Mouse (Mus musculus) activated CD4-positive, CD25-positive, alpha-beta regulatory T cell, adult 4 months (primary cell): Measurements from ENCODE around the gene Nlk. TPM values are rescaled to one million over a fixed set of nuclear protein-coding genes. Genes with fewer than 3 reads are reported as not detected.
"Not testable (repeated sequence)": the region's sequence is repeated elsewhere in the genome, so short reads cannot be mapped to it uniquely, and the experiment has no call there.

Source experiments
- ATAC-seq: one replicate; pipeline ENCODE4 v1.8.0; 2017
- polyA plus RNA-seq, 2 experiments: library from polyadenylated mRNA; unstranded; fragments of 100-300 nt; shearing (Covaris generic); gene quantifications; one replicate each; pipeline ENCODE4 v1.2.1; 2017

Gene Nlk
- polyA plus RNA-seq, 2 experiments from 2014 or later = 23.8 to 30.5 TPM

DNA sequence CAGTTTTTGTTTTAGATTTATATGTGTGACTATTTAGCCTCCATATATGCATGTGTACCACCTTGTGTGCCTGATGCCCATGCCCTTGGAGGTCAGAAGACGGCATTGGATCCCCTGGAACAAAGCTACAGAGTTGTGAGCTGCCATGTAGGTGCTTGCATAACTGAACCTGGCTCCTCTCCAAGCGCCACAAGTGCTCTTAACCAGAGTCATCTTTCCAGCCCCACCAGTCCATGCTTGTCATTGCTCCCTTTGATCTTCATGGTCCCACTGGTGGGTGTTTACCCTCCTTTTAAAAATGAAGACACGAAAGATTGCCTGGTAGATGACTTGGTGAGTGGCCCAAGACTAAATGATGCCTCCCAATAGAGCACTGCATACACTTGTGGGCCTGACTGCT lies 156.8 kb downstream of the Nlk start:
- ATAC-seq = no peak

- ATAC-seq = no peak
These were observed 160.5 kb downstream of the Nlk start for GRCm38 (mm10) chr11:78536690-78537084.

DNA sequence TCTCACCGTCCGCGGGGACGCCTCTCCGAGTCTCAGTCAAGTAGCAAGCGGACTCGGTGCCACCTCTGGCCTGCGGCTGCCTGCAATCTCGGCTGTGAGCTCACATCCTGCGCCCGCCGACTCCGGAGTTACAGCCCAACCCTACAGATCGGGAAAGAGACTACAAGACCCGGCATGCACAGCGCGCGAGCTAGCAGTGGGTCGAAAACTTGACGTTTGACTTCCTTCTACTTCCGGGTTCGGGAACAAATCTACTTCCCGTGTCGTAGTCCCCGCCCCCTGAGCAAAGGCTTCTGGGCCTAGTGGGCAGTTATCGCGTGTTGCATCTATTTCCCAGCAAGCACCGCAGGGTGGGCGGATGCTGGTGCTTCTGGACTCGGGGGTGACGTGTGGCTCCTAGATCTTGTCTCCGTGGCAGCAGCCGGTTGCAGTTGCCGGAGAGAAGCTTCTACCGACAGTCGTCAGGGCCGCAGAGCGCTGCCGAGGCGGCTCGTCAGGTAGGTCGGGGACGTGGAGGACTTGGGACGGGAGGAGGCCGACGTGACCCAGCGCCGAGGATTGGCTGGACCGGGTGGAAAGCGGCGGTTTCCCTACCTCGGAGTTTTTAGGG lies 161.0 kb downstream of the Nlk start, which contains the start of the genes Tnfaip1 and Ift20:
Tnfaip1 (minus strand) TSS at position 253 of the 610 bp plus-strand sequence.
Ift20 (plus strand) TSS at position 282 of the 610 bp plus-strand sequence.
- peak; percentile 94 for ATAC-seq

DNA sequence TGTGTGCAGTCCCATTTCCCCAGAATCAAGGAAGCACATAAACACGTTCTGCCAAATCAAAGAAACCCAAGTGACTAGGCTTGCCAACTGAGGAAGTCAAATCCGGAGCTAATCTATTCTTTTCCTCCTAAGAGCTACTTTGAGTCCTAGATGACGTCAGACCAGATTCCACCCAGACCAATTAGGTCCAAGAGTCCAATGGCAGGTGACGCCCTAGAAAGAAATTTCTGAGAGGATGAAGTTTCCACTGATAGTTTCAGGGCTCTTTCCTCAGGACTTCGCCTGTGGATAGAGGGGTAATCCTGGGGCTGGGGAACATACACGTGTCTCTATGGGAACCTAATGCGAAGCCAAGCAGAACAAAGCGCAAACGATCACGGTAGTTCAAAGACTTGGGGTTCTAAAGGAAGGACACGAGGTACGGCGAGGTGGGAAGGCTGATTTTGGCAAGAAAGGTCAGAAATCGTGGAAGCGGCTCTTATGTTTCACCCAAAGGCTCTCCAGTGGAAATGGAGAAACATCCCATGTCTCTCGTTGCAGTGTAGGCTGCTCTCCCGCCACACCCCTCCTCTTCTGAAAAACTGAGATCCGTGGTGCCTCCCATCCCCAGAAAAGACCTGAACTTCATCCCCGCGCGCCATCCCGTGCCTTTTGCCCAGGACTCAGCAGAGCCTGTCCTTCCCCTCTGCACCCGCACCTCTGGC lies 161.6 kb downstream of the Nlk start:
- ATAC-seq = peak; percentile 2

DNA sequence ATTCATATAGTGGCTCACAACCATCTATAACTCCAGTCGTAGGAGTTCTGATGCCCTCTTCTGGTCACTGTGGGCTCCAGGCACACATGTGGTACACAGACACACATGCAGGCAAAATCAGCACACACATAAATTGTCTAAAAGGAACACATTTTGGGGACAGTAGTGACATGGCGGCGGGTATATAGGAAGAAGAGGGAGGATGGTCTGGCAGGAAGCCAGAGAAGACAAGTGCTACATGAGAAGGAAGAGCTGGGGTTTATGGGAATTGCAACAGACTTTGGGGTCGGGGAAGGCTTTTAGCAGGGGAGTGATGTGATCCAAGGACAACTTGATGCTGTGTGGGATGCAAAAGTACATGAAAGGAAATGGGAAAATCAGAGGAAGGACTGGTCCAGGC lies 162.7 kb downstream of the Nlk start:
- no peak for ATAC-seq

- not testable (repeated sequence) for ATAC-seq
These were observed 165.7 kb downstream of the Nlk start for GRCm38 (mm10) chr11:78531515-78531914.

- ATAC-seq = no peak
These were observed 166.1 kb downstream of the Nlk start for GRCm38 (mm10) chr11:78531046-78531445.

DNA sequence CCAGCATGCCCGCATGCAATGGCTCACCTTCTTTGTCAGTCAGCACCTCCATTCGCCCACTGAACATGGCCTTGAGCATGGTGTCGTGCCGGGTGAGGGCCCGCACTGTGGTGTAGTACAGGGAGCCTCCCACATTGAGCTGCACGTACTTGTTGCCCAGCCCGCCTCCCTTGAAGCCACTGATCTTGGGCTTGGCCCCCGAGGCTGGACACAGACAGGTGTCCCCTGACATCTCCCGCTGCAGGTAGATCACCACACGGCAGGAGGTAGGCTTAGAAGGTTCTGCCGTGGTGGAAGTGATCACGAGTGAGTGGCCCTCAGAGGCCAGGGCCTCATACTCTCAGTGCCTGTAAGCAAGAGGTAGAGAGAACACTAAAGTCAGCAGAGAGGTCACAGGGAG lies 167.2 kb downstream of the Nlk start:
- no peak for ATAC-seq

DNA sequence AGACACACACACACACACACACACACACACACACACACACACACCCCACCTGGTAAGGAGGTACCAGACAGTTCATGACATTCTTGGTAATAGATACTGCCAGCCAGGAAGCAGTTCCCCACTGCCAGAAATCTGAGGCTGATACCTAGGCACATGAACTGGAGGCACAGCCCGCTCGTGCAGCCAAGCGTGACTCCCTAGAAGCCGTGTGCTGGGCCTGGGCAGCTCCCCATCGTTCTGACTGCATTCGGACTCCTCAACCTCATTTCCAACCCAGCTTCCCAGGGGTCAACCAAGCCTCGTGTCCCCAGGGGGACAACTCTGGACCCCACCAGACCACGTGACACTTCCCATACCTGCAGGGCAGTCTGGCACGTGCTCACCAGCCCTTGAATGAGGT lies 168.5 kb downstream of the Nlk start:
- no peak for ATAC-seq

DNA sequence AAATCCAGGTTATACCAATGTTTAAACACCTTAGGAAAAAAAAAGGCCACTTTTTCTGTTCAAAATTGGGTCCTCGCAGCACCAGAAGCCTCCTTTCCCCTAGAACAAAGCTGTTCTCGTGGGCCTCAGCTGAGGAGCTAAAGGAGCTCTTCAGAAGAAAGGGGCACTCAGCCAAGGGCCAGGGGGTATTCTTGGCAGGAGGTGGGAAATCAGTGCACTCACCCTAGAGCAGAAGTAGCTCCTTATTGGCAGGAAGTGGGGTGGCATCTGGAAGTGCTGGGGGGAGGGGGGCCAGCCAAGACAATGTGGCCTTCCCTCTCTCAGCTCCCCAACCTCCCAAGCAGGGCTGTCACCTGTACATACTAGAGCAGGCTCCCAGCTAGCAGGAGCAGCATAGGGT lies 172.3 kb downstream of the Nlk start:
- ATAC-seq = no peak

GRCm38 (mm10) chr11:78523241-78523955 lies 173.8 kb downstream of the Nlk start:
- no peak for ATAC-seq

DNA sequence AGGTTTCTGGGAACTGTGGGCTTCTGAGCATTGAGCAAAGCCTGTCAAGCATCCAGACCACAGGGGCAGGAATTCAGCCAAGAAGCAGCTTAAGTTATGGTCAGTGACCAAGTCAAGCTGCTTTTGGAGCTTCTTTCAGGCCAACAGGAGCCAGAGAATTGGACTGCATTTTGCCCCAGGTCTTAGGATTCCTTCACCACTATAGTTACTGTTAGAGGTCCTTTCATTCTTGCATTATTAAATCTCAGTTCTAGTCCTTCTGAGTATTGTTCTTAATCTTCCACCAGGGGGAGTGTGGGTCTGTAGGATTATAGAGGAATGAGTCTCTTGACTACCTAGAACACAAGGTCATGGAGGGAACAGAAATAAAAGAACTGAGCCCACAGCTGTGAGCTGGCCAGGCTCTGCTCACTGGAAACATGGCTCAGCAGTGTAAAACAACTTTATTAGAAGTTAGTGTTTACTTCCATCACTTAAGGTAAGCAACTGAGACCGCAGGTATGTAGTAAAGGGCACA lies 174.6 kb downstream of the Nlk start:
- ATAC-seq = no peak

DNA sequence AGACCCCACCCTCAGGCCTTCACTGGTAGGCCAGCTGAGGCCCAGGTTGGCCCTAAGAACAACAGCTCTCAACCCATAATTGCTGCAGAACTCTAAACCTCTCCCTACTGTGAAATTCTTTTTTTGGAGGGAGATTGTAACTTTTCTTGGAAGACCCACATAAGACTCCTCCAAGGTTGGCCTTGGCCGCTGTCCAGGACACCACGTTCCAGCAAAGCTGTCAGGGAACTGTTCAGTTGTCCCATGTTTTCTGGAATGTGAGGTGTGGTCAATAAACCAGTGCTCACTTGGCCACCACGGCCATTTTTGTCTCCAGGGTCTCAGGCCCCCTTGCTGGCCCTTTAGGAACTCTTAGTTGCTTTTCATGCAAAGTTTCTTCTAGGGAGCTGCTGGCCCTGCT lies 175.3 kb downstream of the Nlk start:
- ATAC-seq = no peak

GRCm38 (mm10) chr11:78518931-78519330 lies 178.2 kb downstream of the Nlk start:
- ATAC-seq = no peak

Other genes with a start within 250 kb of the Nlk start
- 1 to 10 TPM; 1.0 to 1.4 TPM for gene Slc46a1, start 231.7 kb downstream of the Nlk start, polyA plus RNA-seq
- 1 to 10 TPM; 1.0 to 1.7 TPM for gene Sarm1, start 199.6 kb downstream of the Nlk start, polyA plus RNA-seq
- gene Vtn, start 198.3 kb downstream of the Nlk start, polyA plus RNA-seq = not detected
- not detected for gene Sebox, start 193.9 kb downstream of the Nlk start, polyA plus RNA-seq
- gene Tmem199, start 185.2 kb downstream of the Nlk start, polyA plus RNA-seq = 10 to 100 TPM; 47.9 to 58.6 TPM
- 10 to 100 TPM; 11.2 to 12.9 TPM for gene Poldip2, start 185.2 kb downstream of the Nlk start, polyA plus RNA-seq
- 10 to 100 TPM; 12.1 to 14.6 TPM for gene Tnfaip1, start 161.0 kb downstream of the Nlk start, polyA plus RNA-seq
- gene Ift20, start 161.0 kb downstream of the Nlk start, polyA plus RNA-seq = 100 to 1,000 TPM; 114 to 134 TPM
- gene Tmem97, start 146.6 kb downstream of the Nlk start, polyA plus RNA-seq = 10 to 100 TPM; 23.3 to 28.4 TPM
- 10 to 100 TPM; 38.4 to 46.6 TPM for gene Ccnq, start 54.4 kb upstream of the Nlk start, polyA plus RNA-seq
- 10 to 100 TPM; 26.4 to 33.4 TPM for gene Lyrm9, start 129.2 kb upstream of the Nlk start, polyA plus RNA-seq
- not detected for gene Nos2, start 223.4 kb upstream of the Nlk start, polyA plus RNA-seq